Mouse (Mus musculus) ovary, postnatal 36 days (tissue): Measurements from ENCODE around the gene Ooep.
"Not testable (repeated sequence)": the region's sequence is repeated elsewhere in the genome, so short reads cannot be mapped to it uniquely, and the experiment has no call there.

Source experiments
- DNase-seq: peaks from one replicate; pipeline ENCODE4 v3.0.0; 2022; ENCODE audit warnings: low spot score, mixed read lengths

Gene Ooep

DNA sequence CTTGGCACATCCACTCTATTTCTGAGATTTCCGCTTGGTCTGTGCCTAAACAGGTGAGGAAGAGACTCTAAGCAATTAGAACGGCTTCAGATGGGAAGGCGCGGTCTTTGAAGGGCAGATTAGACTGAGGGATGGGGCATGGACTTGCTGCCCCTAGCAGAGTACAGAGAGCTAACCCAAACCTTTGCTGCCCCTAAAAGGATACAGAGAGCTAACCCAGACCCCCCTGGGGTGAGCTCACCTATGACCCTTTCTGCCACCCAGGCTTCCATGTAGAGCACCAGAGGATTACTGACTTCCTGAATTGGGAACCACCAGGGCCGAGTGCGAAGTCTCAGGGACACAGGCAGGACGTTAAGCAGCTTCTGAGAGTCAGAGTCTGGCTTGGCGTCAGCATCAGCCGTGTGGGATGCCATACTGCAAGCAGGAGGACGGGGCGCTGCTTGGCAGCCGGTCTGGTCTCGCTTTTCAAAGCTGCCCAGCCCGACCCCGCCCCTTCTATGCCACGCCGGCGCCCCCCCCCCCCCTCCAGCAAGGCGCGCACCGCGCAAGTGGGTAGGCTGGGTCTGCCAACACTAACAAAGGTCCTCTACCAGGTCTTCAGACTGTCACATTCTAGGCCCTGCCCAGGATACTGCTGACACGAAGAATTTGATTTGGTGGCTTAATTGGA, at the start of gene Ooep:
TSS of gene Ooep (minus strand) at position 613 of the 673 bp plus-strand sequence.
- peak; percentile 25 for DNase-seq

DNA sequence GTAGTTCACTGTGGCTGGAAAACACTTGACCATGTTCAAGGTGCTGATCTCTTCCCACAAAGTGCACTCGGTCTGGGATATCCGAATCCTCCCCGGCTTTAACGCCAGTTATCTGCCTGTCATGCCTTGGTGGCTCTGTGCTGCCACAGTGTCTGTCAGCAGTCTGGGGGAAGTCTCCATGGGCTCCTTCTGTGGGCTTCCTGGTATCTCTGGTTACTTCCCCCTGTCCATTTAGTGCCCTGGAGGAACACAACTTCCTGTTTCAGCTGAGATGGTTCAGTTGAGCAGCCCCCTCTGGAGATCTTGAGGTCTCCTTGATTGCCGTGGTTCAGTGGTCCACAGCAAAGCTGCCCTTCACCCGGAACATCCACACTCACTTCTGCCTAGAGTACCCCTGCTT, 49.7 kb upstream of the Ooep start:
- no peak for DNase-seq

DNA sequence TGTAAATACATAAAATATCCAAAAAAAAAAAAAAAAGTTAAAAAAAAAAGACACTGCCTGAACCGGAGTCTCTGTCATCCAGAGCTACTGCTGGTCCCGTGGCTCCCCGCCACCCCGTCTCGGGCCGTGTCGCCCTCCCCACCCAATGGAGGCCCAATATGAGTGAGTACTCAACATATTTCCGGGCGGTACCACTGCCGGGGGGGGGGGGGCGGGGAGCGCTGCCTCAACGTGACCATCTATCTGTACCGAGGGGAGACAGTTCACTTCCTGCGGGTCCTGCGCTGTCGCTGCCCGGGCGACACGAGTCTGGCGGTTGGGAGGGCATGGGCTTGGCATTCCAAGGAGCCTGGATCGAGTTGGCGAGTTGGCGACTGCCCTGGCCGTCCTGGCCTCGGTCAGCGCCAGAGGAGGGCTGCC, 48.8 kb upstream of the Ooep start:
- DNase-seq = no peak

- no peak for DNase-seq
These were observed 23.1 kb upstream of the Ooep start for GRCm38 (mm10) chr9:78401596-78401995.

DNA sequence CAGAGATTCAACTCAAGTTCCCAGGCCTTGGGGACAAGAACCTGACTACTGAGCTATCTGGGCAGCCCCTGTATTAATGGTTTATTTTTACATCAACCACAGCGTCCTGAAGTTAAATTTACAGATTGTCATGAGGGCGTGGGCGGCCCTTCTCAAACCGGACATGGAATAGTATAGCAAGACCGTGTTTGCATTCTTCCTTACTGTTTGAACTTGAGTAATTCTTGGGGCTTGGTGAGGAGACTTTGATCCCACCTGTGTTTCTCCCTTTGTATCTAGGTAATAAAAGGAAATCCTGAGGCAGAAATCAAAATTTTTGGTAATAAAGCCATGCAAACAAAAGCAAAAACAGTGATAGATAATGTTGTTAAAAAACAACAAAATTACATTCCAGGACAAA, 22.0 kb upstream of the Ooep start:
- no peak for DNase-seq

DNA sequence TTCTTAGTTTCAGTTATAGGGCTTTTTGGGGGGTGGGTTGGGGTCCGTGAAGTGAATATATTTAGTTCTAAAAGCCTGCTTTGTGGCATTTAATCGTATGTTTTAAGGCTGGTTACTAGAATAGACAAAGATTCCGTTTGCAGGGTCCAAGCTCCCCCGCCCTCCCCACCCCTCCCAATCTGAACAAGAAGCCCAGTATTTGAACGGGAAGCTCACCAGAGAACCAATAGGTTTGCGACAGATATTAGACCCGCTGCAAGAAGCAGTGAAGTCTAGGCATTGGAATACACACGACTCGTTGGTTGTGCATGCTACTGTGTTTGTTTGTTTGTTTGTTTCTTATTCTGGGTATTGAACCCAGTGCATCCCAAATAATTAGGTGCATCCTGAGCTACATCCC, 18.0 kb upstream of the Ooep start:
- no peak for DNase-seq

DNA sequence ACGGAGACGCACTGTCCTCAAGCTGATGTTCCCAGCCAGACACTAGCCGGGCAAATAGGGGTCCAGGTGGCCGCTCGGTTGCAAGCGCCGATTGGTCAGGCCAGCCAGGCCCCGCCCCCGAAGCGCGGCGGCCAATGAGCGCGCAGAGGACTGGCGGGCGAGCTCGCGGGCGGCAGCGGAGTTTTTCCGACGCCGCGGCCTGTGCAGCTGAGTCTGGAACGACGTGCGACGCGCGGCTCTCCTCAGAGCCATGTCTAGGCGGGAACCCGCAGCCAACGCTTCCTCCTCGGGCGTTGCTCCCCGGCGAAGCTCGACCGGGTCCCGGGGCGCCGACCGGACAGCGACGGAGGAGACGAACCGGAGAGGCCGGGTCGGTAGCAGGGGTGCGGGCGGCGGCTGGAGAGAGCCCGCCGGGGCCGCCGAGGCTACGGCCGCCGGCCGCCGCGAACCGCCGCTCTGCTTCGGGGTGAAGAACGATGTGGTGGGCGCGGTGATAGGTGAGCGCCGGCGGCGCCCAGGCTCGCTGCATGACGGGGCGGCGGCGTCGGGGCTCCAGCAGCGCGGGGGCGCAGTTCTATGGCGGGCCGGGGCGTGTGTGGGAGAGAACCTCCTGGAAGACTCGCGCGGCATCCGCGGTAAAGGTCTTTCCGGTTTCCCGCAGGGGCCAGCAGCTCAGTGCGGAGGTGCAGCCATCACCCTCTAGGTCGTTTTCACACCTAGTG, 17.3 kb upstream of the Ooep start, which contains the start of gene Ddx43:
TSS of gene Ddx43 (plus strand) at position 148 of the 722 bp plus-strand sequence.
- peak; percentile 32 for DNase-seq

DNA sequence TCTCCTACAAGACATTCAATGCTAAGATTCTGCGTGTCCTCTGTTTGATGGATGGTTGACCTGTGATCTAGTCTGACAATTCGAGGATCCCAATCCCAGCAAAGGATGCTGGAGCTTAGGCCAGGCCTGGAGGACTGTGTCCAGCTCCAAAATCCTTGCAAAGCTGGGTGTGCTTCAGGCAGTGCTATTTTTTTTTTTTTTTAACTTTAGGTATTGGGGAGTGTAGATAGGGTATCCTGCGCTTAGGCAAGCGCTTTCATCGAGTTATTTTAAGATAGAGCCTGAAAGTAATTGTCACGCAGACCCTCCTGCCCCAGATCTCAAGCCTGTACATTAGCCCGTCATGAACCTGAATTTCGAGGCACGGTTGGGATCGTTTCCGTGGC, 16.7 kb upstream of the Ooep start:
- no peak for DNase-seq

DNA sequence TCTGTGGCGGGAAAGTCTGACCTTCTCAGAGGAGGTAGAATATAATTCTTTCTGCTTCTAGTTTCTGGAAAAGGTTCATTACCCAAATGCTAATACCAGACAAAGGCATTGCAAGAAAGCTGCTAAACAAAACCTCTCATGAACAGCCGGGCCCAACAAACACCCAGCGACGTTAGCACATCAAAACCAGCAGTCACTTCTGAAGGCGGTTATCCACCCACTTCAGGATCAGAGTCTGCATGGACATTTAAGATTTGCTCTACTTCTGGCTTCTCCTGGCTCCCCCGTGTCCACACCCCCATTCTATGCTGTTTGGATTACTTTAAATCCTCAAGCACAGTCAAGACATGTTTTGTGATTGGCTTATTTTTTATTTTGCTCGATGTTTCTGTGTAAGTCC, 16.1 kb upstream of the Ooep start:
- no peak for DNase-seq

- DNase-seq = no peak
These were observed 15.2 kb upstream of the Ooep start for GRCm38 (mm10) chr9:78393741-78394140.

- DNase-seq = no peak
These were observed 11.5 kb upstream of the Ooep start for GRCm38 (mm10) chr9:78389981-78390380.

DNA sequence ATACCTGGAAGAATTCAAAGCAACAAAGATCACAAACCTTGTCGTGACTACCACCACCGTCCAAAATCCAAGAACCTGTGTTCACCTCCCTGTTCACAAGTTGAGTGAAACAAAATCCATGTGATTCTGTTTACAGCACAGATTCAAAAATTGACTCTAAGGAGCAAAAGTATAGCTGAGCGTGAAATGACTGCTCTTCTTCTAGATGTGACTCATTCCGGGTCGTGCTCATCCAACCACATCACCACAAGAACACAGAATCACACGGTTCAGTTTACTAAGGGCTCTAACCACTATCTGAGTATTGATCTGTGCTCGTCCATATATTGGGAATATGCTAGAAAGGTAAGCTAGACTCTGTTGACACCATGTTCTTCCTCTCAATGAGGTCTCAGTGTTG, 8.4 kb upstream of the Ooep start:
- no peak for DNase-seq

GRCm38 (mm10) chr9:78385893-78386292, 7.4 kb upstream of the Ooep start:
- DNase-seq = no peak

DNA sequence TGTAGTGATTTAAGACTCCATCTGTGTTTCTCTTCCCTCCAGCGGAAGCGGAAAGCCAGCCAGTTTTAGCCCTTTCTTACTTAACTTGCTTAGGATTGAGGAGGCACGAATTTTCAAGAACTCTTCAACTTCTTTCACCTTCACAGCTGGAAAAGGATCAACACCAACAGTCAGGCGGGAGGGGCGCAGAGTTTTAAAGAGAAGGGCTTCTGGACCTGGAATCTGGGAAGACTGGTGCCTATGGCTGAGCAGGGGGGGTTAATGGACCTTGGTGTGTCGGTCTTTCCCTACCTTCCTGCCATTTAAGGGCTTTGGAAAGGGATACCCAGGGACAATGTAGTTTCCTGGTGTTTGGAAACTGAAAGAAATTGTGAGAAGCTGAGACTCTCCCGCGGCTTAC, 979 bp downstream of the Ooep start:
- DNase-seq = no peak

DNA sequence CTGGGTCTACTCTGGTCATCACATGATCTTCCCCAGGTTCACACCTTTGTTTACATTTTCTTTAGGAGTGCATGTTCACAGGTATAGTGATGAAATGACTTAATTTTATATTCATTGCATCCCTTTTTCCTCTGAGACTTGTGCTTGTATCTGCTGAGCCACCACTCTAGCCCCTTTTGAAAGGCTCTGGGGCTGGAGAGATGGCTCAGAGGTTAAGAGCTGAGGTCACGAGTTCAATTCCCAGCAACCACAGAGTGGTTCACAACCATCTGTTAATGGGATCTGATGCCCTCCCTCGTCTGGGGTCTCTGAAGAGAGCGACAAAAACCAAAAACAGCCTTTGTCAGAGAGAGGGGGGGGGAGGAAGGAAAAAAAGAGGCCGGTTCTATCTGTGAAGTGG, 3.0 kb downstream of the Ooep start:
- DNase-seq = no peak

DNA sequence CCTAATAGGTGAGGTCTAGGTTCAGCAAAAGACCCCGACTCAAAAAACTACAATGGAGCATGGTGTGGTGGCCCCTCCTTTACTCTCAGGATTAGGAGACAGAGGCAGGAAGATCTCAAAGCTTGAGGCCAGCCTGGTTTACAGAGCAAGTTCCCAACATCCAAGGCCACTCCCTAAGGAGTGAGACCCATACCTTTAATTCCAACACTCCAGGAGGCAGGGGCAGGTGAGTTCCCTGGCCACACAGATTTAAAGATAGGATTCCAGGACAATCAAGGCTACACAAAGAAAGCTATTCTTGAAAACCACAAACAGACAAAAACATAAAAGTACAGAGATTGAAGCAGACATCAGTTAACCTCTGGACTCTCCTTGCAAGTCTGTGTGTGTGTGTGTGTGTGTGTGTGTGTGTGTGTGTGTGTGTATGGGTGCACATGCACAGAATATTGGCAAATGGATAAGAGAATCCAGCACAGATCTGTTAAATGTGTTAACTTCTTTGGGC, 3.6 kb downstream of the Ooep start:
- no peak for DNase-seq

GRCm38 (mm10) chr9:78374397-78374796, 4.1 kb downstream of the Ooep start:
- no peak for DNase-seq

GRCm38 (mm10) chr9:78372827-78373504, 5.6 kb downstream of the Ooep start:
- no peak for DNase-seq

DNA sequence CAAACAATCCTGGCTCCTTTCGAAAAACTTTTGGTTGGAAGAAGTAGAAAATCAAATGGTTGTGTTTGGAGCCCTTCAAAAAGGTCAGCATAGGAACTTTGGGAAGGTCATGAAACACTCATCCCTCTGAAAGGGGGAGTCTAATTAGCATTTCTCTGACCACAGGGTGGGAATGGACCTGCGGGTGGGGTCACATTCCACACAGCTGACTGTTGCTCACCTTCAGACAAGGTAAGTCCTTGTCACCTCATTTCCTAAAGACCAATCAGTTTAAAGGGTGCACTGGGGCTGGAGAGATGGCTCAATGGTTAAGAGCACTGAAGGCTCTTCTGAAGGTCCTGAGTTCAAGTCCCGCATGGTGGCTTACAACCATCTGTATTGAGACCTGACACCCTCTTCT, 7.1 kb downstream of the Ooep start:
- no peak for DNase-seq

DNA sequence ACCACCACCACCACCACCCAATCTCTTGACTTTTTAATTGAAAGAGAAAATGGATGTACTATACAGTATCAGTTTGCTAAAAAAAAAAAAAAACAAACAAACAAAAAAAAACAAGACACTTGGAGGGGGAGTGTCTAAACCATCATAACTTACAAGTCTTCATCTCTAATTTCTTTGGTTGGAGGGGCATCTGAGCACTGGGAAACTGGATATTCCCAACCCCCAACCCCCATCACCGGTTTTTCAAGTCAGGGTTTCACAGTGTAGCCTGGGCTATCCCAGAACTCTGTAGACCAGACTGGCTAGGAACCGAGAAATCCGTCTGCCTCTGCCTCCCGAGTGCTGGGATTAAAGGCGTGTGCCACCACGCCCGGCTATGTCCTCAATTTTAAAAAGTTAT, 8.7 kb downstream of the Ooep start:
- DNase-seq = no peak

GRCm38 (mm10) chr9:78369349-78369748, 9.2 kb downstream of the Ooep start:
- no peak for DNase-seq

GRCm38 (mm10) chr9:78368671-78369293, 9.7 kb downstream of the Ooep start:
- DNase-seq = no peak

DNA sequence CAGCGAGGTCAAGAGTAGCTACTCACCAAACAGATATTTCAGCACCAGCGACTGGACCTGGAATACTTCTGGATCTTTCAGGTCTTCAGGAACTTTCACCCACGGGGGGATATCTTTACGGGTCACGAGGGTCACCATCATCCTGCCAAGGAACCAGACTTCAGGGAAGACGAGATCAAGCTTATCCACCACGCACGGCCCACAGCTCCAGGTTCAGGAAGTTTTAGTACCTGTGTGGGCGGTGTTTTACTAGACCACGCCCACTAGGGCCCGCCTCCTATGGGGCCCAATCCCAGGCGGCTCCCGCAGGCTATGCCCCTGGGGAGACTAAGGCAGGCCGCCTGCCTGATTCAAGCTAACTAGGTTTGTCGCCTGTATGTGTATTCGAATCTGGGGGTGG, 10.6 kb downstream of the Ooep start, which contains the start of gene Dppa5a:
TSS of gene Dppa5a (minus strand) at position 219 of the 400 bp plus-strand sequence.
- DNase-seq = not testable (repeated sequence)
